Mouse (Mus musculus) kidney, postnatal 25 days (tissue): ENCODE data around the gene Dnajc10.

Experiments used
- DNase-seq, 2 experiments: peaks; one replicate each; pipeline ENCODE4 v3.0.0; 2021; ENCODE audit warnings: mixed read lengths in 2 of 2

Dnajc10 gene

DNA sequence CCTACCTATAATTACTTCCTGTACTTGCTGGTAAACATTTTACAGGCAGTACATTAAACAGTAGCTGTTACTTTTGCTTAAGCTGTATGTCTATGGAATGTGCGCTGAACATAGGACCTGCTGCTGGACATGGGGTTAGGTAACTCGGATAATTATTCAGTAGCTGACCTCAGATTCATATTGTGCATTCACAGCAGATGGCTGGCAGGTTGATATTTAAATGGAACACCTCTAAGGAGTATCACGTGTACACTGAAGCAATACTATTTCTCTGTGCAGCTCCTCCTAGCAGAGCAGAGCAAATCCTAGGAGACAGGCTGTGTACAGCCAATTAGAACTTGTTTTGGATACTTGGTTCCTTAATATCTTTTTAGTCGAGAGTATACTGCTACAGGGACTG is 39.3 kb downstream of the Dnajc10 start:
- DNase-seq, result no peak

- peak in 1 of 2 experiments; percentile 16 for DNase-seq
Observed at GRCm38 (mm10) chr2:80356656-80357231, 41.5 kb downstream of the Dnajc10 start.

GRCm38 (mm10) chr2:80371458-80371857 is 56.2 kb downstream of the Dnajc10 start:
- DNase-seq, result no peak

GRCm38 (mm10) chr2:80374892-80375291 is 59.6 kb downstream of the Dnajc10 start:
- DNase-seq, result no peak

- DNase-seq, result no peak
Observed at GRCm38 (mm10) chr2:80379848-80380247, 64.6 kb downstream of the Dnajc10 start.

DNA sequence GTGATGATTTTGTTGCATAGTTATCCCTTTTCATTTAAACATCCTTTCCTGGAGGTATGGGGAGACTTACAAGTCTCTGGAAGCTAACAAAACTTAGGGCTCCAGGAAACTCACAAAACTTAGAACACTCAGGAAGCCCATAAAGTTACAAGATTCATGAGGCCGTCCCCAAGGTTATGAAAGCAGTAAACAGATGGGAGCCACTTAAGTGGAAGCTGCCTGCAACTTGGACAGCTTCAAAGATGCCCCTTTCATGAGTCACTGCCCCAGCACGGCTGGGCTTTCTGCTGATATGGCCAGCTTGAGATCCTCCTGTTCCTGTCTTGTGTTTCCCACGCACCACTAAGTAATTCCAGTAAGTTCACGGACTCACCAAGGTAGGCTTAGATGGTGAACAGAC is 69.2 kb downstream of the Dnajc10 start:
- DNase-seq, result no peak

DNA sequence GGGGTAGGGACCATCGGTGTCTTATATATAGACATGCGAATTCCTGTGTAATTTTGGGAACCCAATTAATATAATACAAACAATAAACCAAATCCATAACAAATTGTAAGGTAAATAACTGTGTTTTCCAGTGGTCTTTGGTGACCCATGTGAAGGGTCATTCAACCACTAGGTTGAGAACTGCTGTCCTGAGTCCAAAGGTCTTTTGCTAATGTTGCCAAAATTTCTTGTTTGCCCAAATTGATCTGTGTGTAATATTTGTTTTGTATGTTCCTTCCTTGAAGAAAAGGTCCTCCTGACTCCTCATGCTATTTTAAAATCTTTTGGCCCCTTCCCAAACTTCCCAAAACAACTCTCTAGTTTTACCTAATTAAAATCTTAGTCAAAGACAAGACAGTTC is 71.0 kb downstream of the Dnajc10 start:
- no peak for DNase-seq

- no peak for DNase-seq
Observed at GRCm38 (mm10) chr2:80387668-80388067, 72.4 kb downstream of the Dnajc10 start.

GRCm38 (mm10) chr2:80388341-80388740 is 73.1 kb downstream of the Dnajc10 start:
- no peak for DNase-seq

GRCm38 (mm10) chr2:80396057-80396456 is 80.8 kb downstream of the Dnajc10 start:
- no peak for DNase-seq

- no peak for DNase-seq
Observed at GRCm38 (mm10) chr2:80396864-80397263, 81.6 kb downstream of the Dnajc10 start.

GRCm38 (mm10) chr2:80398595-80399099 is 83.4 kb downstream of the Dnajc10 start:
- no peak for DNase-seq
